Mouse (Mus musculus) liver, embryonic 16.5 days (tissue): Measurements from ENCODE around the gene Rps6kl1. TPM values are rescaled to one million over a fixed set of nuclear protein-coding genes. Genes with fewer than 3 reads are reported as not detected.
A peak's percentile ranks its signal among the peaks of the same experiment; 100 is the strongest.

Experiments used
- ATAC-seq: fragments of 200-750 bp; cut with Nextera tagmentation; 2 replicates; pipeline ENCODE4 v1.8.0; 2017; ENCODE audit warnings: low read depth, mild to moderate bottlenecking, moderate number of reproducible peaks, moderate library complexity
- H3K27ac ChIP-seq: fragments of 300-500 bp; sonication (generic); 2 replicates; pipeline ENCODE4 v1.5.1; 2014; ENCODE audit warnings: mild to moderate bottlenecking, low read length
- H3K27me3 ChIP-seq: fragments of 300-500 bp; sonication (generic); 2 replicates; pipeline ENCODE4 v1.6.1; 2014; ENCODE audit warnings: low read depth, low read length, mixed read lengths; ENCODE audit not compliant: control insufficient read depth, insufficient read depth
- H3K36me3 ChIP-seq: fragments of 300-500 bp; sonication (generic); 2 replicates; pipeline ENCODE4 v1.6.1; 2014; ENCODE audit warnings: mild to moderate bottlenecking; ENCODE audit not compliant: control insufficient read depth, insufficient read depth
- H3K4me1 ChIP-seq: fragments of 300-500 bp; sonication (generic); 2 replicates; pipeline ENCODE4 v1.6.1; 2014; ENCODE audit warnings: low read depth, low read length, mixed read lengths; ENCODE audit not compliant: control insufficient read depth
- H3K4me2 ChIP-seq: fragments of 300-500 bp; sonication (generic); 2 replicates; pipeline ENCODE4 v1.6.1; 2014; ENCODE audit warnings: low read depth, low read length, mixed read lengths
- H3K4me3 ChIP-seq: fragments of 300-500 bp; sonication (generic); 2 replicates; pipeline ENCODE4 v1.5.1; 2014; ENCODE audit warnings: low read depth, mild to moderate bottlenecking, low read length
- H3K9ac ChIP-seq: fragments of 300-500 bp; sonication (generic); 2 replicates; pipeline ENCODE4 v1.6.1; 2014; ENCODE audit warnings: low read depth, low read length
- H3K9me3 ChIP-seq: fragments of 300-500 bp; sonication (generic); replicated peaks from 2 replicates; pipeline ENCODE4 v1.6.1; 2016; ENCODE audit warnings: low read length; ENCODE audit not compliant: control insufficient read depth
- WGBS: fragments of 180-500 bp; shearing (Covaris S2); extraction: QIAGEN DNeasy Blood & Tissue Kit; methylation state at CpG from one replicate; pipeline ENCODE4 v1.1.7; 2014; ENCODE audit not compliant: insufficient replicate concordance; 5-methylcytosine and 5-hydroxymethylcytosine counted together
- polyA plus RNA-seq: library from polyadenylated mRNA; unstranded; fragments of >200 nt; fragmentation: Nextera tagmentation; extraction: Ambion mirVana; gene quantifications from 2 replicates; pipeline ENCODE4 v1.2.1, GENCODE M21; 2015

The Rps6kl1 gene
- polyA plus RNA-seq, 1 experiment from 2014 or later: 0.85 TPM

DNA sequence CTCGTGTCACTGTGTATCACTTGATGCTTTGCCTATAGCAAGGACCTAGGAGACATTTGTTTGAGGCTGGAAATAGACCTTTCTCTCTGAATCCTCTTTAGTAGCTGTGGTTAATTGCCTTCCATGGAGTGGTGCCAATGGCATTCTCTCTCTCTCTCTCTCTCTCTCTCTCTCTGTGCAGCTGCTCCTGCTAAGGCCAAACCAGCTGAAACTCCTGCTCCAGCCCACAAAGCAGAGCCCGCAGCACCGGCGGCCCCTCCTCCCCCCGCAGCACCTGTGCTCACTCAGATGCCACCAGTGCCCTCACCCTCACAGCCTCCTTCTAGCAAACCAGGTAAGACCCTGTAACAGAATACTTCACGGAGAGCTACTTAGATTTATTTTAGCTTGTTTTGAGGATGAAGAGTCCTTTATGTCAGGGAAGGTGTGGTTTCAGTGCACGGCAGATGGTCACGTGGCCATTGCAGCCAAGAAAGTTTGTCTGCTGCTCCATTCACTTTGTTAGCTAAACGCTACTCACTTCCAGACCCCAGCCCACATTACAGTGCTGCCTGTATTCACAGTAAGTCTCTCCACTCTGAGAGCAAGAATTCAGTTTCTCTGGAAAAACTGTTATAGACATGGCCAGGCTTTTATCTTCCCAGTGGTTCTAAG lies 29.1 kb downstream of the Rps6kl1 start:
- Histone ChIP-seq H3K4me1 (no peaks in the 10 kb centered on the region), H3K27me3 (no peaks in the 10 kb centered on the region), H3K36me3 (peaks cover 55% of the 10 kb centered on the region), H3K4me2 (no peak overlapping the region), H3K9me3 (no peaks in the 10 kb centered on the region), H3K27ac (no peak overlapping the region), H3K9ac (no peak overlapping the region), H3K4me3 (no peak overlapping the region)
- WGBS: 88% methylated on average over 9 of the region's 9 CpGs
- ATAC-seq: no peak

DNA sequence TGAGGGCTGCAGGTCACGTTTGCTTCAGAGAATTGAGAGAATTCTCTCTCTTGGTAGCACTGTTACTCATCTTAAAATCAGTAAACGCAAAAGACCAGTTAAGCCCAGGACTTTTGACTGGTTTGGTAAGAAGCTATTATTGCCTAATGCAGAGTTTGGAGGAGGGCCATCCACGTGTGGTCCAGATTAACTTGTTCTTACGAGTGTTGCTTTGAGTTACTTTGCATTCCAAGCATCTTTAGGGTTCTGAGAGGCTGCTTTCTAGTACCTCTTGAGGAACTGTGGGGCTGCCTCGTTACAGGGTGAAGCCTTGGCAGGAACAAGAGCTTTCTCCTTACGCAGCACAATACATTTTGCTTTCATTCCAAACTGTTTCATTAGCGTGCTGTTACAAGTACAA lies 35.4 kb downstream of the Rps6kl1 start:
- Histone ChIP-seq H3K9ac (no peak overlapping the region), H3K4me2 (no peak overlapping the region), H3K9me3 (no peaks in the 10 kb centered on the region), H3K36me3 (peaks cover 18% of the 10 kb centered on the region; the same call in 1 of the 2 replicates), H3K4me3 (no peak overlapping the region), H3K27me3 (no peaks in the 10 kb centered on the region), H3K27ac (no peak overlapping the region), H3K4me1 (peaks cover 29% of the 10 kb centered on the region)
- WGBS: 72% methylated on average over 7 of the region's 7 CpGs
- ATAC-seq: no peak

DNA sequence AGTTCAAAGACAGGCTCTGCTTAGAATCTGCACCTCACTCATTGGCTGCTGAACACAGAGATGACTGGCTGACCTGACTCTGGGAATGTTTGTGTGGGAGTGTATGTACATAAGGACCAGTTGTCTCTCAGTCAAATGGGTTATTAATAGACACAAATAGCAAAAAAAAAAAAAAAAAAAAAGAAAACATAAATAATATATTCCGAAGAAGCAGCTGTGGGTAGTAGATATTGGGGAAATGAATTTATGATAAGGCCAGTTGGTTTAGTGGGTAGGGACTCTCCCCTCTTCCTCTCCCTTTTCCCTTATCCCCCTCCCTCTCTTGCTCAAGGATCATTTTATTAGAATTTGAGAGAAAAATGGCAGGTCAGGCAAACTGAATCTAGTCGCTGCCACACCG lies 37.1 kb downstream of the Rps6kl1 start:
- ATAC-seq: no peak
- WGBS: 77% methylated on average over 3 of the region's 3 CpGs
- H3K4me1 ChIP-seq: peaks cover 40% of the 10 kb centered on the region
- H3K4me3 ChIP-seq: no peak overlapping the region
- H3K36me3 ChIP-seq: peaks cover 8% of the 10 kb centered on the region; the same call in 1 of the 2 replicates
- H3K27me3 ChIP-seq: no peaks in the 10 kb centered on the region
- H3K9me3 ChIP-seq: no peaks in the 10 kb centered on the region
- no peak overlapping the region for H3K4me2 ChIP-seq
- no peak overlapping the region for H3K9ac ChIP-seq
- no peak overlapping the region for H3K27ac ChIP-seq

DNA sequence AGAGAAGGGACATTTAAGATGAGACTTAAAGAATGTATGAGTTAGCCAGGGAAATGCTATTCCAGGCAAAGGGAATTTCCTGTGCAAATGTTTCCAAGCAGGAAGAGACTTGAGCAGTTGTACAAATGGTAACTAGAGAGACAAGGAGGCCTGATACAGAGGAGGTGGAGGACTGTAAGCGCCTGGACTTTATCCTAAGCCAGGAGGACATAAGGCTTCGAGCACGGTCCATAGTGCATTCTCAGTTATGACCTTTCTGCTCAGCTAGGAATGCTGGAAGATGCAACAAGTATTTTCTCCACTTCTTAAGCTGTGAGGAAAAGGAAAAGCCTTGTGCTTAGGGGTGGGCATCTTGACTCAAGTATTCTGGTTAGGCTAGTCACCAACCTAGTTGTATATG lies 37.7 kb downstream of the Rps6kl1 start:
- no peak overlapping the region for H3K9ac ChIP-seq
- H3K27me3 ChIP-seq: no peaks in the 10 kb centered on the region
- peaks cover 2% of the 10 kb centered on the region; the same call in 1 of the 2 replicates for H3K36me3 ChIP-seq
- ATAC-seq: no peak
- H3K27ac ChIP-seq: peak overlapping the region; percentile 60
- 86% methylated on average over 3 of the region's 3 CpGs for WGBS
- no peak overlapping the region for H3K4me3 ChIP-seq
- no peaks in the 10 kb centered on the region for H3K9me3 ChIP-seq
- H3K4me1 ChIP-seq: peaks cover 40% of the 10 kb centered on the region
- H3K4me2 ChIP-seq: peak overlapping the region; percentile 88

DNA sequence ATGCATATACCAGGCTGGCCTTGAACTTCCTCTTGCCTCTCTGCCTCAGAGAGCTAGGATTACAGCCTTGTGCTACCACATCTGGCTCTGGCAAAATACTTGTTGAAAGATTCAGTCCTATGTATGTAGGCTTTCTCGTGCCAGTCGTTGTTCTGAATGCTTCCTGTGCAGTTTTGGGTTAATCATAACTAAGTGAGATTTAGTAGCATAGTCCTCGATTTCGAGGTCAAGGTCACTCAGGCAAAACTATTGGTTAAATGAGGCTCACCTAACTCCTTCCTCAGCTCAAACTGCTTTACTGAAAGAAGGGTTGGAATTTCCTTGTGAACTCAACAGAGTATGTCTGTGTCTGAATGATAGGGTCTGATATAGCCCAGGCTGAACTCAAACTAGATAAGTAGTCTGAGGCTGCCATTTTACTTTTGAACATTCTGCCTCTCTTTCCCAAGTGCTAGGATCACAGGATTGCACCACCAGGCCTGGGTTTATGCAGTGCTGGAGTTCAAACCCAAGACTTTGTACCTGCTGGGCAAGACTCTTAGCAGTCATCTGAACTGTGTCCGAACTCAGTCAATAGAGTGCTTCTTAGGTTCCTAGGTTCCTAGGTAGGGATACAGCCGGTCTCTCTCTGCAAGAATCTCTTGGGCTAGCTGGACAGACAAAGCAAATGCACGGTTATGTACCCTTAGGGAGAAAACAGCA lies 38.4 kb downstream of the Rps6kl1 start:
- Histone ChIP-seq H3K4me3 (peak overlapping the region; percentile 95), H3K27me3 (no peaks in the 10 kb centered on the region), H3K9ac (peak overlapping the region; percentile 45), H3K4me1 (peaks cover 40% of the 10 kb centered on the region), H3K9me3 (no peaks in the 10 kb centered on the region), H3K36me3 (no peaks in the 10 kb centered on the region; the same call in 1 of the 2 replicates), H3K4me2 (peak overlapping the region; percentile 88), H3K27ac (peak overlapping the region; percentile 60)
- 56% methylated on average over 7 of the region's 7 CpGs for WGBS
- ATAC-seq: no peak

DNA sequence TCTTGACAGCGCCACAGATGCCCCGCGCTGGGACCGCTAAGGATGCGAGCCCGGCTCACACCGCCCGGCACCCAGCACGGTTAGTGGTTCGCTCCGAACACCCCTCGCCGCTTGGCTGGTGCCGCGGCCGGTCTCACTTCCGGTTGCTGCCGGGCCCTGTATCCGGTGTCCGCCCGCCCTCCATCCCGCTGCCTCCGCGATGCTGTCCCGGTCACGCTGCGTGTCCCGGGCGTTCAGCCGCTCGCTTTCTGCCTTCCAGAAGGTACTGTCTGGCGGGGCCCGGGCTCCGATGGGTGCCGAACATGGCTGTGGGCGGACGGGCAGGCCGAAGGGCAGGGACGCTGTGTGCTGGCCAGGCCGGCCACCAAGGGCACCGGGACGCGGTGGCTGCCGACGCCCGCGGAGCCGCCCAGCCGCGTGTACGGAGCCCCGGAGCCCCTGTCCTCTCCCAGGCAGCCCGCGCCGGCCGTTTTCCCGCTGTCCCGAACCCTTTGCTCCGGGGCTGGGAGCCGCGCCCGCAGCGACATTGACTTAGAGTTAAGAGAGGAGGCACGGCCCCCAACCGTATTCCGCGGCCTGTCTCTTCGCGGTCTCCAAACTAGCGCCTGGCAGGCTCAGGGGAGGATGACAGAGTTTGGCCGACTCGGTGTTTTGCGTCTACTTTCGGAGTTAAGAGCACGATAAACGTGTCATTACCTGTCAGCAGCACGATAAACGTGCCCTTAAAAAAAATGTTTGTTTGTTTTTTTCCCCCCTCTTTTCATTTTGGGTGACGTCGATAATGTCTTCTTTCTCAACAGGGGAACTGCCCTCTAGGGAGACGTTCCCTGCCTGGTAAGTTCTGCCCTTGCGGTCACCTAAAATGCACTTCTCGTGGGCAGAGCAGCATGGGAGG lies 40.1 kb downstream of the Rps6kl1 start, which contains the start of the genes Prox2 and Dlst:
TSS of gene Prox2 (minus strand) at position 62 of the 895 bp plus-strand sequence.
TSS of gene Dlst (plus strand) at position 136 of the 895 bp plus-strand sequence.
- Histone ChIP-seq H3K9me3 (no peaks in the 10 kb centered on the region), H3K4me2 (peak within 1 kb of the TSS; percentile 88), H3K27me3 (no peaks in the 10 kb centered on the region), H3K36me3 (no peaks in the 10 kb centered on the region; the same call in 1 of the 2 replicates), H3K9ac (peak within 1 kb of the TSS; percentile 97), H3K4me1 (peaks cover 42% of the 10 kb centered on the region), H3K27ac (peak within 1 kb of the TSS; percentile 91), H3K4me3 (peak within 1 kb of the TSS; percentile 95)
- WGBS: under 1% methylated on average over 82 of the region's 83 CpGs
- ATAC-seq: peak; percentile 96

DNA sequence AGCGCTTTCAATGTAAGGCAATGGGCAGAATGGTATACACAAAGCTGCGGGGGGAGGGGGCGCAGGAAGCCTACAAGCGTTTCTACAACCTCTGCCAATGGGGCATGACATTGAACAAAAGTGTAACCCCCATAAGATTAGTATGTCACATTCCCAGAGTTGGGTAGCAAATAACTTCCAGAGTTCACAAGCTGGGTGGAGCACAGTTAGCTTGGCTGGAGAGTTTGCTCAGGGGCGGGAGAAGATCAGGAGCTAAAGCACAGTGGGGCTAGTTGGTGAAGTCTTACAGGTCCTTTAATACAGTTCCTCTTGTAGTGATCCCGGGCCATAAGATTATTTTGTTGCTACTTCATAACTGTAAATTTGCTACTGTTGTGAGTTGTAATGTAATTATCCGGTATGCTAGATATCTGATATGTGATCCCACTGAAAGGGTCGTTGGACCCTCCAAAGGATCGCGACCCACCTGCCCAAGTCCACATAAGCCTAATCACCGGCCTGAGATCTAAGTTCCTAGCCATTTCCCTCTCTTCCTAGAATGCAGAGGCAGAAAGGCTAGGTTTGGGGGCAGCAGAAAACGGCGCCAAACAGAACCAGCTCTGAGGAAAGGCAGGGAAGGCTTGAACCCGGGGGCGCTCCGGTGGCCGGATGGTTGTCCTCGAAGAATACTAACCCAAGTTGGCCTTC lies 40.9 kb downstream of the Rps6kl1 start:
- Histone ChIP-seq H3K27me3 (no peaks in the 10 kb centered on the region), H3K4me2 (peak overlapping the region; percentile 88), H3K9ac (peak overlapping the region; percentile 97), H3K27ac (peak overlapping the region; percentile 91), H3K36me3 (no peaks in the 10 kb centered on the region; the same call in 1 of the 2 replicates), H3K4me1 (peaks cover 42% of the 10 kb centered on the region), H3K9me3 (no peaks in the 10 kb centered on the region), H3K4me3 (peak overlapping the region; percentile 95)
- ATAC-seq: peak; percentile 48; the same call in 1 of the 2 replicates
- WGBS: 12% methylated on average over 18 of the region's 18 CpGs

DNA sequence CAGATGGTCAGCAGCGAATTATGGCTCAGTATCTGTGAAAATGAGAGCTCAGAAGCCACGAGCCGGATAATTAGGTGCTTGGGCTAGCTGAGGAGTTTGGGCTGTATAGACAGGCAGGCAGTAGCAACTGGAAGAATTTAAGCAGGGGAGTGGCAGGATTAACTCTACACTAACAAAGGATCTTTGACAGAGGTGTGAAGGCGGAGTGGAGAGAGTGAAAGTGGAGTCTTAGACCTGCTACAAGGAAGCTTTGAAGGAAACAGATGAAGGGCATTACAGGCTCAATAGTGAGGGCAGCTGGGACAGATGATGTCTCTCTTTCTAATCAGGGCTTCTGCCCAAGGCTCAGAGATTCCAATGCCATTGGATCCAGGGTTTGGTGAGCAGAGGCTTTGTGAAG lies 41.6 kb downstream of the Rps6kl1 start:
- ATAC-seq: no peak
- WGBS: 81% methylated on average over 4 of the region's 4 CpGs
- Histone ChIP-seq H3K36me3 (no peaks in the 10 kb centered on the region), H3K27me3 (no peaks in the 10 kb centered on the region), H3K9me3 (no peaks in the 10 kb centered on the region), H3K9ac (no peak overlapping the region; the same call in 1 of the 2 replicates), H3K4me2 (peak overlapping the region; percentile 88), H3K27ac (no peak overlapping the region), H3K4me1 (peaks cover 42% of the 10 kb centered on the region), H3K4me3 (peak overlapping the region; percentile 95; the same call in 1 of the 2 replicates)
